Mouse (Mus musculus) hindbrain, embryonic 15.5 days (tissue): Measurements from ENCODE around the gene Nxnl2. TPM values are rescaled to one million over a fixed set of nuclear protein-coding genes. Genes with fewer than 3 reads are reported as not detected.
A peak's percentile ranks its signal among the peaks of the same experiment; 100 is the strongest.

ENCODE experiments used
- ATAC-seq: fragments of 200-750 bp; cut with Nextera tagmentation; 2 replicates; pipeline ENCODE4 v1.8.0; 2017; ENCODE audit warnings: low read depth, moderate number of reproducible peaks, moderate TSS enrichment; ENCODE audit not compliant: low FRiP score
- H3K27ac ChIP-seq: fragments of 300-500 bp; sonication (generic); replicated peaks from 2 replicates; pipeline ENCODE4 v1.5.1; 2015; ENCODE audit warnings: mild to moderate bottlenecking, inconsistent platforms
- H3K27me3 ChIP-seq: fragments of 300-500 bp; sonication (generic); 2 replicates; pipeline ENCODE4 v1.6.1; 2015; ENCODE audit warnings: control low read depth, inconsistent platforms
- H3K36me3 ChIP-seq: fragments of 300-500 bp; sonication (generic); 2 replicates; pipeline ENCODE4 v1.6.1; 2015; ENCODE audit warnings: control low read depth, inconsistent platforms
- H3K4me1 ChIP-seq: fragments of 300-500 bp; sonication (generic); replicated peaks from 2 replicates; pipeline ENCODE4 v1.6.1; 2015; ENCODE audit warnings: control low read depth, inconsistent platforms
- H3K4me2 ChIP-seq: fragments of 300-500 bp; sonication (generic); 2 replicates; pipeline ENCODE4 v1.6.1; 2015; ENCODE audit warnings: moderate library complexity, mild to moderate bottlenecking, inconsistent platforms
- H3K4me3 ChIP-seq: fragments of 300-500 bp; sonication (generic); 2 replicates; pipeline ENCODE4 v1.5.1; 2015; ENCODE audit warnings: mild to moderate bottlenecking, inconsistent platforms
- H3K9ac ChIP-seq: fragments of 300-500 bp; sonication (generic); 2 replicates; pipeline ENCODE4 v1.6.1; 2015; ENCODE audit warnings: inconsistent platforms
- H3K9me3 ChIP-seq: fragments of 300-500 bp; sonication (generic); 2 replicates; pipeline ENCODE4 v1.6.1; 2016; ENCODE audit warnings: control low read depth, inconsistent platforms
- WGBS: fragments of 180-500 bp; shearing (Covaris S2); methylation state at CpG from one replicate; pipeline ENCODE4 v1.1.7; 2015; 5-methylcytosine and 5-hydroxymethylcytosine counted together
- polyA plus RNA-seq: library from polyadenylated mRNA; unstranded; fragments of >200 nt; fragmentation: Nextera tagmentation; extraction: Ambion mirVana; gene quantifications from 2 replicates; pipeline ENCODE4 v1.2.1, GENCODE M21; 2015

Nxnl2 gene
- polyA plus RNA-seq, 1 experiment from 2014 or later: 4.0 TPM

GRCm38 (mm10) chr13:51152966-51153669 lies 17.7 kb upstream of the Nxnl2 start:
- Histone ChIP-seq H3K9me3 (no peaks in the 10 kb centered on the region), H3K4me2 (no peak overlapping the region), H3K36me3 (peaks cover 31% of the 10 kb centered on the region), H3K9ac (no peak overlapping the region), H3K4me1 (no peaks in the 10 kb centered on the region), H3K4me3 (no peak overlapping the region), H3K27ac (no peak overlapping the region), H3K27me3 (no peaks in the 10 kb centered on the region)
- WGBS: 89% methylated on average over 4 of the region's 4 CpGs
- ATAC-seq: no peak; the same call in 1 of the 2 replicates

GRCm38 (mm10) chr13:51153670-51154030 lies 17.2 kb upstream of the Nxnl2 start:
- no peak overlapping the region for H3K4me3 ChIP-seq
- H3K9ac ChIP-seq: no peak overlapping the region
- H3K9me3 ChIP-seq: no peaks in the 10 kb centered on the region
- no peaks in the 10 kb centered on the region for H3K4me1 ChIP-seq
- H3K36me3 ChIP-seq: peaks cover 31% of the 10 kb centered on the region
- WGBS: 95% methylated on average over 4 of the region's 4 CpGs
- no peak overlapping the region for H3K4me2 ChIP-seq
- no peaks in the 10 kb centered on the region for H3K27me3 ChIP-seq
- ATAC-seq: no peak
- no peak overlapping the region for H3K27ac ChIP-seq

GRCm38 (mm10) chr13:51155178-51156013 lies 15.4 kb upstream of the Nxnl2 start:
- H3K27me3 ChIP-seq: no peaks in the 10 kb centered on the region
- no peak overlapping the region for H3K4me3 ChIP-seq
- no peak overlapping the region for H3K9ac ChIP-seq
- H3K4me1 ChIP-seq: no peaks in the 10 kb centered on the region
- no peak overlapping the region for H3K27ac ChIP-seq
- no peak for ATAC-seq
- peaks cover 24% of the 10 kb centered on the region for H3K36me3 ChIP-seq
- no peak overlapping the region for H3K4me2 ChIP-seq
- 88% methylated on average over 15 of the region's 15 CpGs for WGBS
- no peaks in the 10 kb centered on the region for H3K9me3 ChIP-seq

GRCm38 (mm10) chr13:51156014-51156386 lies 14.8 kb upstream of the Nxnl2 start:
- WGBS: 93% methylated on average over 6 of the region's 6 CpGs
- H3K27me3 ChIP-seq: no peaks in the 10 kb centered on the region
- peaks cover 22% of the 10 kb centered on the region for H3K36me3 ChIP-seq
- H3K9ac ChIP-seq: no peak overlapping the region
- no peak for ATAC-seq
- H3K27ac ChIP-seq: no peak overlapping the region
- H3K9me3 ChIP-seq: no peaks in the 10 kb centered on the region
- no peak overlapping the region for H3K4me2 ChIP-seq
- no peaks in the 10 kb centered on the region for H3K4me1 ChIP-seq
- H3K4me3 ChIP-seq: no peak overlapping the region

GRCm38 (mm10) chr13:51157291-51157690 lies 13.5 kb upstream of the Nxnl2 start:
- ATAC-seq: no peak
- H3K9me3 ChIP-seq: no peaks in the 10 kb centered on the region
- no peak overlapping the region for H3K27ac ChIP-seq
- no peaks in the 10 kb centered on the region for H3K4me1 ChIP-seq
- no peak overlapping the region for H3K4me3 ChIP-seq
- peaks cover 22% of the 10 kb centered on the region for H3K36me3 ChIP-seq
- H3K27me3 ChIP-seq: no peaks in the 10 kb centered on the region
- no peak overlapping the region for H3K4me2 ChIP-seq
- no peak overlapping the region for H3K9ac ChIP-seq
- 85% methylated on average over 3 of the region's 3 CpGs for WGBS

GRCm38 (mm10) chr13:51161672-51162071 lies 9.2 kb upstream of the Nxnl2 start:
- WGBS: 84% methylated on average over 2 of the region's 2 CpGs
- Histone ChIP-seq H3K9ac (no peak overlapping the region), H3K4me1 (no peaks in the 10 kb centered on the region), H3K4me2 (no peak overlapping the region), H3K36me3 (no peaks in the 10 kb centered on the region), H3K27ac (no peak overlapping the region), H3K4me3 (no peak overlapping the region), H3K27me3 (no peaks in the 10 kb centered on the region), H3K9me3 (no peaks in the 10 kb centered on the region)
- ATAC-seq: no peak

GRCm38 (mm10) chr13:51162246-51162645 lies 8.6 kb upstream of the Nxnl2 start:
- ATAC-seq: 0 out of 2 replicates have a peak, but pooled peaks have one; percentile 23
- Histone ChIP-seq H3K9me3 (no peaks in the 10 kb centered on the region), H3K27me3 (no peaks in the 10 kb centered on the region), H3K27ac (no peak overlapping the region), H3K9ac (no peak overlapping the region), H3K36me3 (no peaks in the 10 kb centered on the region), H3K4me3 (no peak overlapping the region), H3K4me2 (no peak overlapping the region), H3K4me1 (no peaks in the 10 kb centered on the region)
- 82% methylated on average over 6 of the region's 6 CpGs for WGBS

- 76% methylated on average over 11 of the region's 11 CpGs for WGBS
- no peak overlapping the region for H3K27ac ChIP-seq
- no peaks in the 10 kb centered on the region for H3K9me3 ChIP-seq
Measured at GRCm38 (mm10) chr13:51166711-51167110, 4.1 kb upstream of the Nxnl2 start.

GRCm38 (mm10) chr13:51170215-51170614 lies 607 bp upstream of the Nxnl2 start:
- peak; percentile 2; the same call in 1 of the 2 replicates for ATAC-seq
- H3K4me3 ChIP-seq: peak overlapping the region; percentile 54

More at GRCm38 (mm10) chr13:51166711-51167110, 4.1 kb upstream of the Nxnl2 start:
- Histone ChIP-seq H3K4me2 (no peak overlapping the region), H3K27me3 (peaks cover under 1% of the 10 kb centered on the region; the same call in 1 of the 2 replicates), H3K4me1 (peaks cover 15% of the 10 kb centered on the region), H3K4me3 (no peak overlapping the region), H3K9ac (no peak overlapping the region), H3K36me3 (no peaks in the 10 kb centered on the region)
- no peak for ATAC-seq

GRCm38 (mm10) chr13:51172601-51173000 lies 1.8 kb downstream of the Nxnl2 start:
- Histone ChIP-seq H3K27ac (no peak overlapping the region), H3K9ac (no peak overlapping the region), H3K4me3 (no peak overlapping the region), H3K27me3 (peaks cover 7% of the 10 kb centered on the region; the same call in 1 of the 2 replicates), H3K4me2 (no peak overlapping the region; the same call in 1 of the 2 replicates), H3K36me3 (no peaks in the 10 kb centered on the region), H3K4me1 (peaks cover 20% of the 10 kb centered on the region), H3K9me3 (no peaks in the 10 kb centered on the region)
- 77% methylated on average over 7 of the region's 7 CpGs for WGBS
- no peak for ATAC-seq

More at GRCm38 (mm10) chr13:51170215-51170614, 607 bp upstream of the Nxnl2 start:
- Histone ChIP-seq H3K27me3 (peaks cover 7% of the 10 kb centered on the region; the same call in 1 of the 2 replicates), H3K9me3 (no peaks in the 10 kb centered on the region), H3K9ac (no peak overlapping the region), H3K4me1 (peaks cover 20% of the 10 kb centered on the region), H3K36me3 (no peaks in the 10 kb centered on the region), H3K4me2 (peak overlapping the region; percentile 95), H3K27ac (no peak overlapping the region)
- WGBS: 43% methylated on average over 11 of the region's 11 CpGs

GRCm38 (mm10) chr13:51178932-51179331 lies 8.1 kb downstream of the Nxnl2 start:
- H3K4me2 ChIP-seq: no peak overlapping the region
- no peaks in the 10 kb centered on the region for H3K36me3 ChIP-seq
- H3K4me3 ChIP-seq: no peak overlapping the region
- no peak for ATAC-seq
- H3K9ac ChIP-seq: no peak overlapping the region
- H3K4me1 ChIP-seq: no peaks in the 10 kb centered on the region
- H3K9me3 ChIP-seq: no peaks in the 10 kb centered on the region
- no peak overlapping the region for H3K27ac ChIP-seq
- 84% methylated on average over 10 of the region's 10 CpGs for WGBS
- no peaks in the 10 kb centered on the region for H3K27me3 ChIP-seq

- no peaks in the 10 kb centered on the region for H3K27me3 ChIP-seq
- WGBS: 59% methylated on average over 3 of the region's 3 CpGs
- no peaks in the 10 kb centered on the region for H3K36me3 ChIP-seq
- no peak overlapping the region for H3K27ac ChIP-seq
- H3K4me3 ChIP-seq: no peak overlapping the region
- no peak for ATAC-seq
- no peak overlapping the region for H3K9ac ChIP-seq
- H3K4me1 ChIP-seq: no peaks in the 10 kb centered on the region
- H3K4me2 ChIP-seq: no peak overlapping the region
- no peaks in the 10 kb centered on the region for H3K9me3 ChIP-seq
Measured at GRCm38 (mm10) chr13:51179362-51179761, 8.5 kb downstream of the Nxnl2 start.
